Mouse (Mus musculus): ENCODE measurements at regions not wholly inside any gene's neighbourhood (a gene's known extent, or its start where the extent isn't known, plus 50 kb on each side); places are given as distances from the start of the nearest gene placed in this dataset.
A peak's percentile ranks its signal among the peaks of the same experiment; 100 is the strongest.
"Not testable (repeated sequence)": the region's sequence is repeated elsewhere in the genome, so short reads cannot be mapped to it uniquely, and the experiment has no call there.

GRCm38 (mm10) chr2:99470856-99471465 is 803.9 kb upstream of the Gm10800 start:
- ATAC-seq, result no peak
- no peak for TF ChIP-seq CTCF (IDR thresholded peaks at IDR 0.05; ENCODE audit: low read depth)
- 84% methylated on average over 2 of the region's 2 CpGs for WGBS

GRCm38 (mm10) chr2:99431254-99431653 is 764.2 kb upstream of the Gm10800 start:
- no peak overlapping the region for H3K4me2 ChIP-seq (replicated peaks; ENCODE audit: low read depth)
- no peaks in the 10 kb centered on the region for H3K36me3 ChIP-seq (ENCODE audit: control insufficient read depth, insufficient read depth)
- no peak for TF ChIP-seq CTCF (IDR thresholded peaks at IDR 0.05; ENCODE audit: low read depth)
- no peak overlapping the region for H3K4me3 ChIP-seq (ENCODE audit: low read depth, low read length)
- H3K9me3 ChIP-seq (ENCODE audit: control insufficient read depth), result no peaks in the 10 kb centered on the region
- H3K27ac ChIP-seq (ENCODE audit: low read depth, low read length), result no peak overlapping the region
- H3K9ac ChIP-seq (ENCODE audit: low read depth, low read length), result no peak overlapping the region
- no peaks in the 10 kb centered on the region for H3K27me3 ChIP-seq (replicated peaks; ENCODE audit: control insufficient read depth, insufficient read depth, low read length)
- no peak for ATAC-seq
- H3K4me1 ChIP-seq (replicated peaks; ENCODE audit: control insufficient read depth, insufficient read depth, low read length), result no peaks in the 10 kb centered on the region

More at GRCm38 (mm10) chr2:99470856-99471465, 803.9 kb upstream of the Gm10800 start:
- Histone ChIP-seq H3K4me1 (replicated peaks; ENCODE audit: control insufficient read depth, insufficient read depth, low read length) (no peaks in the 10 kb centered on the region), H3K9ac (ENCODE audit: low read depth, low read length) (no peak overlapping the region), H3K27me3 (replicated peaks; ENCODE audit: control insufficient read depth, insufficient read depth, low read length) (no peaks in the 10 kb centered on the region), H3K36me3 (ENCODE audit: control insufficient read depth, insufficient read depth) (no peaks in the 10 kb centered on the region), H3K9me3 (ENCODE audit: control insufficient read depth) (no peaks in the 10 kb centered on the region), H3K4me2 (replicated peaks; ENCODE audit: low read depth) (no peak overlapping the region), H3K4me3 (ENCODE audit: low read depth, low read length) (no peak overlapping the region), H3K27ac (ENCODE audit: low read depth, low read length) (no peak overlapping the region)

GRCm38 (mm10) chr2:99430511-99430910 is 763.4 kb upstream of the Gm10800 start:
- Histone ChIP-seq H3K4me2 (replicated peaks; ENCODE audit: low read depth) (no peak overlapping the region), H3K4me3 (ENCODE audit: low read depth, low read length) (no peak overlapping the region), H3K9me3 (ENCODE audit: control insufficient read depth) (no peaks in the 10 kb centered on the region), H3K4me1 (replicated peaks; ENCODE audit: control insufficient read depth, insufficient read depth, low read length) (no peaks in the 10 kb centered on the region), H3K9ac (ENCODE audit: low read depth, low read length) (no peak overlapping the region), H3K27ac (ENCODE audit: low read depth, low read length) (no peak overlapping the region), H3K36me3 (ENCODE audit: control insufficient read depth, insufficient read depth) (no peaks in the 10 kb centered on the region), H3K27me3 (replicated peaks; ENCODE audit: control insufficient read depth, insufficient read depth, low read length) (no peaks in the 10 kb centered on the region)
- no peak for ATAC-seq
- 62% methylated on average over 2 of the region's 2 CpGs for WGBS
- TF ChIP-seq CTCF (IDR thresholded peaks at IDR 0.05; ENCODE audit: low read depth), result no peak

GRCm38 (mm10) chr2:99421622-99422021 is 754.5 kb upstream of the Gm10800 start:
- ATAC-seq, result no peak
- no peaks in the 10 kb centered on the region for H3K27me3 ChIP-seq (replicated peaks; ENCODE audit: control insufficient read depth, insufficient read depth, low read length)
- no peak for TF ChIP-seq CTCF (IDR thresholded peaks at IDR 0.05; ENCODE audit: low read depth)

GRCm38 (mm10) chr2:99409483-99409882 is 742.4 kb upstream of the Gm10800 start:
- Histone ChIP-seq H3K27ac (ENCODE audit: low read depth, low read length) (no peak overlapping the region), H3K9ac (ENCODE audit: low read depth, low read length) (no peak overlapping the region), H3K4me3 (ENCODE audit: low read depth, low read length) (no peak overlapping the region), H3K4me2 (replicated peaks; ENCODE audit: low read depth) (no peak overlapping the region), H3K27me3 (replicated peaks; ENCODE audit: control insufficient read depth, insufficient read depth, low read length) (no peaks in the 10 kb centered on the region), H3K4me1 (replicated peaks; ENCODE audit: control insufficient read depth, insufficient read depth, low read length) (no peaks in the 10 kb centered on the region), H3K9me3 (ENCODE audit: control insufficient read depth) (no peaks in the 10 kb centered on the region), H3K36me3 (ENCODE audit: control insufficient read depth, insufficient read depth) (no peaks in the 10 kb centered on the region)
- ATAC-seq, result no peak
- WGBS, result 40% methylated on average over 1 of the region's 1 CpGs
- TF ChIP-seq CTCF (IDR thresholded peaks at IDR 0.05; ENCODE audit: low read depth), result 0 out of 2 replicates have a peak, but pooled peaks have one; percentile 16

More at GRCm38 (mm10) chr2:99421622-99422021, 754.5 kb upstream of the Gm10800 start:
- Histone ChIP-seq H3K4me2 (replicated peaks; ENCODE audit: low read depth) (no peak overlapping the region), H3K9ac (ENCODE audit: low read depth, low read length) (no peak overlapping the region), H3K4me3 (ENCODE audit: low read depth, low read length) (no peak overlapping the region), H3K27ac (ENCODE audit: low read depth, low read length) (no peak overlapping the region), H3K36me3 (ENCODE audit: control insufficient read depth, insufficient read depth) (no peaks in the 10 kb centered on the region), H3K4me1 (replicated peaks; ENCODE audit: control insufficient read depth, insufficient read depth, low read length) (no peaks in the 10 kb centered on the region), H3K9me3 (ENCODE audit: control insufficient read depth) (no peaks in the 10 kb centered on the region)

GRCm38 (mm10) chr2:99379746-99380145 is 712.6 kb upstream of the Gm10800 start:
- Histone ChIP-seq H3K4me2 (replicated peaks; ENCODE audit: low read depth) (no peak overlapping the region), H3K4me3 (ENCODE audit: low read depth, low read length) (no peak overlapping the region), H3K27me3 (replicated peaks; ENCODE audit: control insufficient read depth, insufficient read depth, low read length) (no peaks in the 10 kb centered on the region), H3K4me1 (replicated peaks; ENCODE audit: control insufficient read depth, insufficient read depth, low read length) (no peaks in the 10 kb centered on the region), H3K9ac (ENCODE audit: low read depth, low read length) (no peak overlapping the region), H3K27ac (ENCODE audit: low read depth, low read length) (no peak overlapping the region), H3K36me3 (ENCODE audit: control insufficient read depth, insufficient read depth) (no peaks in the 10 kb centered on the region), H3K9me3 (ENCODE audit: control insufficient read depth) (no peaks in the 10 kb centered on the region)
- no peak for TF ChIP-seq CTCF (IDR thresholded peaks at IDR 0.05; ENCODE audit: low read depth)
- no peak for ATAC-seq

GRCm38 (mm10) chr2:99363651-99364050 is 696.5 kb upstream of the Gm10800 start:
- H3K36me3 ChIP-seq (ENCODE audit: control insufficient read depth, insufficient read depth); H3K4me2 ChIP-seq (replicated peaks; ENCODE audit: low read depth); H3K9ac ChIP-seq (ENCODE audit: low read depth, low read length); H3K4me1 ChIP-seq (replicated peaks; ENCODE audit: control insufficient read depth, insufficient read depth, low read length); H3K4me3 ChIP-seq (ENCODE audit: low read depth, low read length); H3K27ac ChIP-seq (ENCODE audit: low read depth, low read length); H3K9me3 ChIP-seq (ENCODE audit: control insufficient read depth); ATAC-seq; H3K27me3 ChIP-seq (replicated peaks; ENCODE audit: control insufficient read depth, insufficient read depth, low read length): not testable (repeated sequence)
- WGBS, result 69% methylated on average over 3 of the region's 3 CpGs

Measured in intestine, postnatal 0 days (tissue).